Mouse (Mus musculus) intestine, embryonic 14.5 days (tissue): ENCODE results near the gene Plaur. TPM values are rescaled to one million over a fixed set of nuclear protein-coding genes. Genes with fewer than 3 reads are reported as not detected.

Source experiments
- ATAC-seq: fragments of 200-750 bp; cut with Nextera tagmentation; replicated peaks from 2 replicates; pipeline ENCODE4 v1.8.0; 2017; ENCODE audit warnings: low read depth, moderate number of reproducible peaks, moderate TSS enrichment, moderate library complexity; ENCODE audit not compliant: low FRiP score, low TSS enrichment
- DNase-seq: peaks from one replicate; pipeline ENCODE4 v3.0.0-alpha.2; 2018; ENCODE audit warnings: low spot score
- H3K27ac ChIP-seq: fragments of 300-500 bp; sonication (generic); 2 replicates; pipeline ENCODE4 v1.5.1; 2014; ENCODE audit warnings: low read depth, mild to moderate bottlenecking, control low read depth
- H3K27me3 ChIP-seq: fragments of 300-500 bp; sonication (generic); replicated peaks from 2 replicates; pipeline ENCODE4 v1.6.1; 2014; ENCODE audit warnings: low read length, control low read depth; ENCODE audit not compliant: control insufficient read depth, insufficient read depth
- H3K36me3 ChIP-seq: fragments of 300-500 bp; sonication (generic); 2 replicates; pipeline ENCODE4 v1.6.1; 2014; ENCODE audit warnings: low read length, control low read depth; ENCODE audit not compliant: control insufficient read depth, insufficient read depth
- H3K4me1 ChIP-seq: fragments of 300-500 bp; sonication (generic); replicated peaks from 2 replicates; pipeline ENCODE4 v1.6.1; 2014; ENCODE audit warnings: low read length, control low read depth, mixed read lengths; ENCODE audit not compliant: control insufficient read depth, insufficient read depth
- H3K4me2 ChIP-seq: fragments of 300-500 bp; sonication (generic); 2 replicates; pipeline ENCODE4 v1.6.1; 2014; ENCODE audit warnings: low read length
- H3K4me3 ChIP-seq: fragments of 300-500 bp; sonication (generic); 2 replicates; pipeline ENCODE4 v1.5.1; 2014; ENCODE audit warnings: low read depth, low read length, control low read depth, mixed read lengths
- H3K9ac ChIP-seq: fragments of 300-500 bp; sonication (generic); 2 replicates; pipeline ENCODE4 v1.6.1; 2014; ENCODE audit warnings: mild to moderate bottlenecking, low read length
- H3K9me3 ChIP-seq: fragments of 300-500 bp; sonication (generic); 2 replicates; pipeline ENCODE4 v1.6.1; 2016; ENCODE audit warnings: low read length, control low read depth; ENCODE audit not compliant: control insufficient read depth
- WGBS: fragments of 180-500 bp; shearing (Covaris S2); extraction: QIAGEN DNeasy Blood & Tissue Kit; methylation state at CpG from one replicate; pipeline ENCODE4 v1.1.7; 2014; 5-methylcytosine and 5-hydroxymethylcytosine counted together
- polyA plus RNA-seq: library from polyadenylated mRNA; unstranded; fragments of >200 nt; fragmentation: Nextera tagmentation; extraction: Ambion mirVana; gene quantifications from 2 replicates; pipeline ENCODE4 v1.2.1, GENCODE M21; 2014

Gene Plaur
- polyA plus RNA-seq, 1 experiment from 2014 or later: 10.0 TPM

DNA sequence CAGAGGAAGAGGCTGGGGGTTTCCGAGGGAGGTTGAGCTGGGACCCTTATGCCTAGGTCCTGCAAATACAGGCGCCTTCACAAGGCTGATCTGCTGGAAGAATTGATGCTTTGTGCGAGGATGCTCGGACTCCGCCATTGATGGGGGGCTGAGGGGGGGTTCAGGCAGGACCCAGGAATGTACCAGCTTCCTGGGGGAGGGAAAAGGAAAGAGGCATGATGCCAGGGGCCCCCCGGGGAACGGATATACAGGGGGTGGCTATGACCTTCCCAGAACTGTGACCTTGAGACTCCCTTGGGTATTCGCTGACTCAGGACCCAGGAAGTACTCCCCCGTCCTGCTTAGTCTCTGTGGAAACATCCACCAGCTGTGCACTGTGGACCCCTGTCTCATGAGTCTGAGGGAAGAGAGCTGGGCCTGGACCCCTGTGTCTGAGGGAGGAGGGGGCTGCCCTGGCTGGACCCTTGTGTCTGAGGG lies 24.4 kb downstream of the Plaur start:
- H3K9ac ChIP-seq: no peak overlapping the region
- no peak overlapping the region for H3K27ac ChIP-seq
- no peak for DNase-seq
- H3K4me3 ChIP-seq: no peak overlapping the region
- no peaks in the 10 kb centered on the region for H3K4me1 ChIP-seq
- 46% methylated on average over 9 of the region's 9 CpGs for WGBS
- H3K4me2 ChIP-seq: no peak overlapping the region
- no peaks in the 10 kb centered on the region for H3K9me3 ChIP-seq
- ATAC-seq: no peak
- peaks cover 12% of the 10 kb centered on the region; the same call in 1 of the 2 replicates for H3K27me3 ChIP-seq
- no peaks in the 10 kb centered on the region for H3K36me3 ChIP-seq

DNA sequence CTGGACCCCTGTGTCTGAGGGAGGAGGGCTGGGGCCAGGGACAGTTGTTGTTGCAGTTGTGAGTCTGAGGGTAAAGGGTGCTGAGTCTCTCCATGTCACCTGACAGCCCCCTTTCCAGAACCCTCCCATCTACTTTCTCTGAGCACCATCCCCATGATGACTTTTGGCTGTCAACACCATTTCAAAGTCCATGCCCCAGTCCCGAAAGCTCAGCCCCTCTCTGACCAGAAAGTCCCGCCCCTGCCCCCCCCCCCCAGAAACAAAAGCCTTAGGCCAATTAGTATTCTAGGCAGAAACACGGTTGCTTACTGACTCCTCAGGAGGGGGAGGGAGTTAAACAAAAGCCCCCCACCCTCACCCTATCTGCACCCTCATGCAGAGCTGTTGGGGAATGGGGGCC lies 25.1 kb downstream of the Plaur start:
- ATAC-seq: no peak
- Histone ChIP-seq H3K4me3 (no peak overlapping the region), H3K4me1 (no peaks in the 10 kb centered on the region), H3K27ac (no peak overlapping the region), H3K9ac (no peak overlapping the region), H3K27me3 (peaks cover 9% of the 10 kb centered on the region; the same call in 1 of the 2 replicates), H3K4me2 (no peak overlapping the region), H3K36me3 (no peaks in the 10 kb centered on the region), H3K9me3 (no peaks in the 10 kb centered on the region)
- WGBS: 51% methylated on average over 3 of the region's 3 CpGs
- no peak for DNase-seq

DNA sequence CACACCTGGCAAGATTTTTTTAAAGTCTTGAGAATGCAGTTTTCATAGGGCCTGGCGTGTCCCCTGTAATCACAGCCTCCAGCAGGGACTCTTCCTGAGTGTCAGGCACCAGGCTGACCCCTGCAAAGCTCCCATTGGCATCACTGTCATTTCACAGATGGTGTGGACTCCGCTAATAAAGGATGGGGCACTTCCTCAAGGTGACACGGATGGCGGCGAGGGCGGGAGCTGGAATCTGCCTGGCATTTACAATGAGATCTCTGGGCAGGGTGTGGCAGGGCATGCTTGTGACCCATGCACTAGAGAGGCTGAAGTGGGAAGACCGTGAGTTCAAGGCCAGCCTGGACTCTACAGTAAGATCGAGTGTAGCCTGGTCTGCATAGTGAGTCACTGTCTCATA lies 26.0 kb downstream of the Plaur start:
- H3K27me3 ChIP-seq: peaks cover 3% of the 10 kb centered on the region; the same call in 1 of the 2 replicates
- H3K4me2 ChIP-seq: no peak overlapping the region
- WGBS: 83% methylated on average over 8 of the region's 8 CpGs
- H3K4me1 ChIP-seq: no peaks in the 10 kb centered on the region
- H3K27ac ChIP-seq: no peak overlapping the region
- ATAC-seq (no peak), DNase-seq (no peak)
- H3K9ac ChIP-seq: no peak overlapping the region
- H3K9me3 ChIP-seq: no peaks in the 10 kb centered on the region
- H3K36me3 ChIP-seq: no peaks in the 10 kb centered on the region
- no peak overlapping the region for H3K4me3 ChIP-seq

DNA sequence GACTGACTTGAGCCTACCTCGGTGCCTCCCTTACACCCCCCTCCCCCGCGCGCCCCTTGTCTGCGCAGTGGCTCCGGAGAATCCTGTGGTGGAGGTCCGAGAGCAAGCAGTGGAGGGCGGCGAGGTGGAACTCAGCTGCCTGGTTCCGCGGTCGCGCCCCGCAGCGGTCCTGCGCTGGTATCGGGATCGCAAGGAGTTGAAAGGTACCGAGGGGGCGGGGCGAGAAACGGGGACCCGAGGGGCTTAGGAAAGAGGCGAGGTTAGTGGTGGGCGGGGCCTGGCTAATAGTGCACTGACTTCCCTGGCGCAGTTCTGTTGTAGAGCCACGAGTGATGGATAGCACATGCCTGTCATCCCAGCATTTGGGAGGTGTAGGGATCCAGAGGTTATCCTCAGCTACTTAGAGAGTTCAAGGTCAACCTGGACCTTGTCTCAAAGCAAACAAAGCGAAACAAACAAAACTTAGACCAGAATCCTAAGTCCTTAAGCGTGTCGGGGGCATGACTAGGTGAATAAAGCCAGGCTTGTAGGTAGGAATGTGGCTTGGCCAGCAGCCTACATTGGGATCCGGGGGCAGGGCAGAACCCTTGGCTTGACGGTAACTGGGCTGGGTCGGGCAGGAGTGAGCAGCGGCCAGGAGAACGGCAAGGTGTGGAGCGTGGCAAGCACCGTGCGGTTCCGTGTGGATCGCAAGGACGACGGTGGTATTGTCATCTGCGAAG lies 37.7 kb downstream of the Plaur start:
- Histone ChIP-seq H3K27ac (no peak overlapping the region), H3K27me3 (peaks cover 36% of the 10 kb centered on the region), H3K4me1 (peaks cover 16% of the 10 kb centered on the region), H3K9ac (peak overlapping the region; percentile 23; the same call in 1 of the 2 replicates), H3K36me3 (no peaks in the 10 kb centered on the region), H3K9me3 (peaks cover 3% of the 10 kb centered on the region; the same call in 1 of the 2 replicates), H3K4me3 (peak overlapping the region; percentile 27), H3K4me2 (peak overlapping the region; percentile 64)
- whole genome bisulfite sequencing: 8% methylated on average over 43 of the region's 43 CpGs
- ATAC-seq (peak; percentile 37; the same call in 1 of the 2 replicates), DNase-seq (peak; percentile 61)

DNA sequence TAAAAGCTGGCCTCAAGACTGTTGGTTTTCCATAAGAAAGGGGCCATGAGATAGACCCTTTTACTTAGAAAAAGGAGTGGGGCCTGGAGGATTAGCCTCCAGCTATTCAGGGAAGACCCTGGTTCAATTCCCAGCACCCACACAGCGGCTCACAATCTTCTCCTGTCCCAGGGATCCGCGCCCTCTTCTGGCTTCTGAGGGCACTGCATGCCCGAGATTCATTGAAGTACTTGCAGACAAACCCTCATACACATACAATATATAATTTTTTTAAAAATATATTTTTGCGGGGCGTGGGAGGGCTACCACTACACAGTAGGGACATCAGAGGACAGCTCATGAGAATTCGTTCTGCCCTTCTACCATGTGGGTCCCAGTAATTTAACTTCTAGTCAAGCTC lies 38.6 kb downstream of the Plaur start:
- WGBS: 36% methylated on average over 7 of the region's 7 CpGs
- ATAC-seq (no peak), DNase-seq (peak; percentile 75)
- no peak overlapping the region for H3K4me3 ChIP-seq
- no peak overlapping the region for H3K9ac ChIP-seq
- peaks cover 36% of the 10 kb centered on the region for H3K27me3 ChIP-seq
- no peak overlapping the region for H3K4me2 ChIP-seq
- peaks cover 21% of the 10 kb centered on the region for H3K4me1 ChIP-seq
- no peaks in the 10 kb centered on the region for H3K36me3 ChIP-seq
- H3K9me3 ChIP-seq: peaks cover 3% of the 10 kb centered on the region; the same call in 1 of the 2 replicates
- H3K27ac ChIP-seq: no peak overlapping the region

DNA sequence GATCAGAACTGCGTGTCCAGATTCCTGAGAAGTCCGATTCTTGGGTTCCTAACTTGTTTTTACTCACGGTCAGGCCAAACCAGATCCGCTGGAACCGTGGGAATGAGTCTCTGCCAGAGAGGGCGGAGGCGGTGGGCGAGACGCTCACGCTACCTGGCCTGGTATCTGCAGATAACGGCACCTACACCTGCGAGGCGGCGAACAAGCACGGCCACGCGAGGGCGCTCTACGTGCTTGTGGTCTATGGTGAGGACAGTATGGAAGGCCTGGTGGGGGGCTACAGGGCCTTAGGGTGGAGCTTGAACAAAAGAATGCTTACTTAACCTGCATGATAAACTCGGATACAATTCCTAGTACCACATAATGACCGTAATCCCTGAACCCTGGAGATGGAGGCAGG lies 39.2 kb downstream of the Plaur start:
- ATAC-seq: no peak
- peaks cover 3% of the 10 kb centered on the region; the same call in 1 of the 2 replicates for H3K9me3 ChIP-seq
- peaks cover 36% of the 10 kb centered on the region for H3K27me3 ChIP-seq
- WGBS: 48% methylated on average over 21 of the region's 21 CpGs
- no peak overlapping the region for H3K27ac ChIP-seq
- no peak for DNase-seq
- H3K9ac ChIP-seq: no peak overlapping the region
- H3K4me3 ChIP-seq: no peak overlapping the region
- H3K4me2 ChIP-seq: no peak overlapping the region
- peaks cover 24% of the 10 kb centered on the region for H3K4me1 ChIP-seq
- no peaks in the 10 kb centered on the region for H3K36me3 ChIP-seq

DNA sequence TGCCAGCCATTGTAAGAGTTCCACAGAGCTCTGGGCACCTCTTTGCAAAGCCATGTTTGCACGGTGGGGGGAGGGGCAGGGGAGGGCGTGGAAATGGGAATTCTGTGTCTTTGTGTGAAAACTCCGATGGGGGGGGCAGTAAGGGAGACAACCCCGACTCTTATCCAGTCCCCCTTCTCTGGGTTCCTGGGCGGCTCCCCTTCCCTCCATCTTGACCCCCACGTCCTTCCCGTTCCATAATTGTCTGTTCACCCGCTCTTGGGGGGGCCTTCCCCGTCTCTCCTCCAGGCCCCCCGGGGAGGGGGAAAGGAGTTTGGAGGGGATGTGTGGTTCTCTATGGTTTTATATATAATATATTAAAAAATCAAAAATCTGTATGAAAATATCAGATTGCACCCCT lies 41.7 kb downstream of the Plaur start:
- Histone ChIP-seq H3K4me3 (no peak overlapping the region), H3K9ac (no peak overlapping the region), H3K27ac (no peak overlapping the region), H3K27me3 (peaks cover 26% of the 10 kb centered on the region), H3K9me3 (peaks cover 3% of the 10 kb centered on the region; the same call in 1 of the 2 replicates), H3K36me3 (no peaks in the 10 kb centered on the region), H3K4me1 (peaks cover 24% of the 10 kb centered on the region), H3K4me2 (peak overlapping the region; percentile 6; the same call in 1 of the 2 replicates)
- ATAC-seq (no peak), DNase-seq (no peak)
- 17% methylated on average over 9 of the region's 10 CpGs for WGBS

DNA sequence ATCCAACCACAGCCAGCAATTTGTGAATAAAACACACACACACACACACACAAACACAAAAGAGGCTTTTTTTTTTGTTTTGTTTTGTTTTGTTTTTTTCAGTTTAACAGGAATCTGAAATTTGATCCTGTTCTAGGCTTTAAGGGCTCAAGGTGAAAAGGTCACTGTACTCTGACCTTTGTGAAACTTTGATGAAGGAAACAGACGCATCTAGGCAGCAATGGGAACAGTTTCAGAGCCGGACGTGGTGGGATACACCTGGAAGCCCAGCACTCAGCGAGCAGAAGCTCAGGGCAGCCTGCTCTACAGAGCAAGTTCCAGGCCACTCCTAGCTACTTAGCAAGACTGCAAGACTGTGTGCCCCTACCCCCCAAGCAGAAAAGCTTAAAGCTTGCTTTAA lies 42.6 kb downstream of the Plaur start:
- no peak overlapping the region for H3K4me2 ChIP-seq
- peaks cover 22% of the 10 kb centered on the region for H3K4me1 ChIP-seq
- H3K4me3 ChIP-seq: no peak overlapping the region
- H3K9ac ChIP-seq: no peak overlapping the region
- H3K27ac ChIP-seq: no peak overlapping the region
- peaks cover 3% of the 10 kb centered on the region; the same call in 1 of the 2 replicates for H3K9me3 ChIP-seq
- DNase-seq (no peak), ATAC-seq (no peak)
- WGBS: 22% methylated on average over 4 of the region's 4 CpGs
- no peaks in the 10 kb centered on the region for H3K36me3 ChIP-seq
- peaks cover 18% of the 10 kb centered on the region for H3K27me3 ChIP-seq
